Mouse (Mus musculus) neural tube, embryonic 11.5 days (tissue): ENCODE results near the gene Ttc17. TPM values are rescaled to one million over a fixed set of nuclear protein-coding genes. Genes with fewer than 3 reads are reported as not detected.

Experiments
- ATAC-seq: fragments of 200-750 bp; cut with Nextera tagmentation; 2 replicates; pipeline ENCODE4 v1.8.0; 2017; ENCODE audit warnings: moderate number of reproducible peaks, mild to moderate bottlenecking, moderate TSS enrichment, moderate library complexity; ENCODE audit not compliant: insufficient read depth, low FRiP score, low TSS enrichment
- DNase-seq: peaks from one replicate; pipeline ENCODE4 v3.0.0-alpha.2; 2015; ENCODE audit warnings: low spot score
- H3K27ac ChIP-seq: fragments of 300-500 bp; sonication (generic); 2 replicates; pipeline ENCODE4 v1.5.1; 2014; ENCODE audit warnings: low read depth, mild to moderate bottlenecking, low read length
- H3K27me3 ChIP-seq: fragments of 300-500 bp; sonication (generic); 2 replicates; pipeline ENCODE4 v1.6.1; 2014; ENCODE audit warnings: mild to moderate bottlenecking, low read length, mixed read lengths; ENCODE audit not compliant: control insufficient read depth, insufficient read depth
- H3K36me3 ChIP-seq: fragments of 300-500 bp; sonication (generic); 2 replicates; pipeline ENCODE4 v1.6.1; 2014; ENCODE audit warnings: mild to moderate bottlenecking, low read length, moderate library complexity, mixed read lengths; ENCODE audit not compliant: control insufficient read depth, insufficient read depth
- H3K4me1 ChIP-seq: fragments of 300-500 bp; sonication (generic); 2 replicates; pipeline ENCODE4 v1.6.1; 2014; ENCODE audit warnings: low read length, mixed read lengths; ENCODE audit not compliant: control insufficient read depth, insufficient read depth
- H3K4me2 ChIP-seq: fragments of 300-500 bp; sonication (generic); 2 replicates; pipeline ENCODE4 v1.6.1; 2014; ENCODE audit warnings: low read depth, mild to moderate bottlenecking, moderate library complexity
- H3K4me3 ChIP-seq: fragments of 300-500 bp; sonication (generic); 2 replicates; pipeline ENCODE4 v1.5.1; 2014; ENCODE audit warnings: low read depth, low read length
- H3K9ac ChIP-seq: fragments of 300-500 bp; sonication (generic); 2 replicates; pipeline ENCODE4 v1.6.1; 2014; ENCODE audit warnings: mild to moderate bottlenecking, low read length
- H3K9me3 ChIP-seq: fragments of 300-500 bp; sonication (generic); 2 replicates; pipeline ENCODE4 v1.6.1; 2016; ENCODE audit warnings: low read length; ENCODE audit not compliant: control insufficient read depth
- WGBS: fragments of 180-500 bp; shearing (Covaris S2); extraction: QIAGEN DNeasy Blood & Tissue Kit; methylation state at CpG from one replicate; pipeline ENCODE4 v1.1.7; 2014; 5-methylcytosine and 5-hydroxymethylcytosine counted together
- polyA plus RNA-seq: library from polyadenylated mRNA; unstranded; fragments of >200 nt; fragmentation: Nextera tagmentation; extraction: Ambion mirVana; gene quantifications from 2 replicates; pipeline ENCODE4 v1.2.1, GENCODE M21; 2014

The Ttc17 gene
- polyA plus RNA-seq, 1 experiment from 2014 or later, result 13.7 TPM

DNA sequence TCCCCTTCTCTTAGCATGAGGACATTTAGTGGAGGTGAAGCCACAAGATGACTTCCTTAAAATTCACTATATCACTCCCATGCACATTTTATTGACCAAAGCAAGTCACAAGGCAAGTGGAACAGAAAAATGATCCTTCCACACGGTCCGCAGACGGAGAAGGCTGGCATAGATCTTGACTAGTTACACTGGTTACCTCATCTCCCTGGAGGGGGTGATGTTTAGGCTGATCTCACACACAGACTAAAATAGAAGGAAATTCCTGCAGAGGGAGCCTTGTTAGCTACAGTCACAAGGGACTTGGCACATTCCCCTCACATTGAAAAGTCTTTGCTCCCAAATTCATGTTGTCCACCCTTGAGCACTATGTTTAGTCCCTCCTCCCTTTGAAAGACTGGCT, 130.8 kb downstream of the Ttc17 start:
- Histone ChIP-seq H3K27me3 (peaks cover 10% of the 10 kb centered on the region; the same call in 1 of the 2 replicates), H3K9ac (no peak overlapping the region), H3K4me2 (no peak overlapping the region), H3K27ac (no peak overlapping the region), H3K9me3 (no peaks in the 10 kb centered on the region), H3K4me3 (no peak overlapping the region), H3K36me3 (no peaks in the 10 kb centered on the region), H3K4me1 (no peaks in the 10 kb centered on the region; the same call in 1 of the 2 replicates)
- DNase-seq (no peak), ATAC-seq (no peak)
- 89% methylated on average over 3 of the region's 3 CpGs for WGBS

DNA sequence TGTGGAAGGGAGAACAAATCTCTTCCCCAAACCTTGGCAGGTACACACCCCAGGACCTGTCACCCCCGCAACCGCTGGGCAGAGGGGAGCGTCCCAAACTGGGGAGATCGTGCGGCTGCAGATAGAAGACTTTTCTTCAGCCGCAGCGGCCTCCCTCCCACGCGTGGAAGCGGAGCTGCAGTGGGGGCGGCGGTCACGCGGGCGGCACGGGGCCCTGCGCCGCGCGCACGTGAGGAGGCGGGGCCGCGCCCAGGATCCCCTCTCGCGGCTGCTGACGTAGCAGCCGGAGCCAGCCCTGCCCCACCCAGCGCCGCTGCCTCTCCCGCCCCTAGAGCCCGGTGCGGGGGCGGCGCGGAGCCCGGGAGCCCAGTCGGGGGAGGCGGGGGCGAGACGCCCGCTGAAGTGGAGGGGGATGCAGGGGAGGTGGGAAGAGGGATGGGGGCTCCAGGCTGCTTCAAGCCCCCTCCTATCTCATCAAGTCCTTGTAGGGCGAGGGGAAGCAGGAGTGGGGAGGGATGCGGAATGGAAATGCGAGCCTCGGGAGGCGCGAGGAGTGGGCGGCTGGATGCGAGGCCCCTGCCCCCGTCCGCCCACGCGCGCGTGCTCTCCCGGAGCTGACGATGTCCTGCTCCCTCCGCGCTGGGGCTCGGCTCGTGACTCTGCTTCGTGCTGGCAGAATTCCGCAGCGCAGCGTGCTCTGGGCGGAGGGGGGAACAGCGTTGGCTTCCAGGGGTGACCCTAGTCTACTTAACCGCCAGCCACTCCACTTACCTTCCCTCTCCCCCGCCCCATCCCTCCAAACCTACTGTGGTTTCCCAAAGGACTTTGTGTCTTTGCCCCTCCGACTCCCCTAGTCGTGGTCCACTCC, 133.1 kb downstream of the Ttc17 start:
- under 1% methylated on average over 66 of the region's 72 CpGs for WGBS
- H3K27ac ChIP-seq, result no peak overlapping the region
- peak; percentile 79 for ATAC-seq

DNA sequence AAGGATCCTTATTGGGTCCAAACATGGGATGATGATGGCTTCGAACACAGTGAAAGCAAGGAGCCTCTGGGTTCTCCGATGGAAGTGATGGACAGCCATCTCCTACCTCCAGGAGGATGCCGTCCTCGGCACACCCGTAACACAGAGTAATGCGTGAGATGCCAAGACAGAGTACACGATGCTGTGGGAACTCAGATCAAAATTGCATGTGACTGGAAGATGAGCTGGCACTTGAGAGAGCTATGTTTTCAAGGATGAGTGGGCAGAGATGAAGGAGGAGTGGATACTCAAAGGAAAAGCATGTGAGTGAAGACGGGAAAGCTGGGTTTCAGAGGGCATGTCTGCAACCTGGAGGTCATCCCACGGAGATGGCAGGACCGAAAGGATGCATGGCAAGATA, 135.3 kb downstream of the Ttc17 start:
- no peak overlapping the region for H3K27ac ChIP-seq
- H3K4me2 ChIP-seq, result no peak overlapping the region
- H3K9ac ChIP-seq, result no peak overlapping the region
- no peaks in the 10 kb centered on the region; the same call in 1 of the 2 replicates for H3K4me1 ChIP-seq
- no peaks in the 10 kb centered on the region for H3K9me3 ChIP-seq
- WGBS, result 94% methylated on average over 10 of the region's 10 CpGs
- no peak overlapping the region for H3K4me3 ChIP-seq
- peaks cover 10% of the 10 kb centered on the region; the same call in 1 of the 2 replicates for H3K27me3 ChIP-seq
- ATAC-seq (no peak), DNase-seq (no peak)
- no peaks in the 10 kb centered on the region for H3K36me3 ChIP-seq

More for the DNA sequence above, 133.1 kb downstream of the Ttc17 start:
- peak overlapping the region; percentile 98 for H3K4me2 ChIP-seq
- H3K27me3 ChIP-seq, result peaks cover 10% of the 10 kb centered on the region; the same call in 1 of the 2 replicates
- H3K9ac ChIP-seq, result peak overlapping the region; percentile 76
- H3K9me3 ChIP-seq, result no peaks in the 10 kb centered on the region
- DNase-seq, result peak; percentile 79
- H3K4me3 ChIP-seq, result peak overlapping the region; percentile 55
- no peaks in the 10 kb centered on the region for H3K36me3 ChIP-seq
- no peaks in the 10 kb centered on the region; the same call in 1 of the 2 replicates for H3K4me1 ChIP-seq

GRCm38 (mm10) chr2:94268835-94269234, 137.7 kb downstream of the Ttc17 start:
- 89% methylated on average over 8 of the region's 8 CpGs for WGBS
- no peak overlapping the region for H3K4me3 ChIP-seq
- H3K4me1 ChIP-seq, result peaks cover 12% of the 10 kb centered on the region
- peaks cover 1% of the 10 kb centered on the region; the same call in 1 of the 2 replicates for H3K27me3 ChIP-seq
- no peak overlapping the region for H3K9ac ChIP-seq
- no peak for DNase-seq
- ATAC-seq, result no peak
- H3K36me3 ChIP-seq, result no peaks in the 10 kb centered on the region
- no peak overlapping the region for H3K4me2 ChIP-seq
- no peak overlapping the region for H3K27ac ChIP-seq
- no peaks in the 10 kb centered on the region for H3K9me3 ChIP-seq

GRCm38 (mm10) chr2:94267213-94267850, 139.2 kb downstream of the Ttc17 start:
- H3K27ac ChIP-seq, result no peak overlapping the region
- DNase-seq (no peak), ATAC-seq (no peak)
- H3K36me3 ChIP-seq, result no peaks in the 10 kb centered on the region
- peaks cover 20% of the 10 kb centered on the region for H3K4me1 ChIP-seq
- H3K27me3 ChIP-seq, result no peaks in the 10 kb centered on the region
- H3K4me3 ChIP-seq, result no peak overlapping the region
- H3K9ac ChIP-seq, result no peak overlapping the region
- WGBS, result 40% methylated on average over 4 of the region's 4 CpGs
- no peak overlapping the region for H3K4me2 ChIP-seq
- H3K9me3 ChIP-seq, result no peaks in the 10 kb centered on the region

GRCm38 (mm10) chr2:94266381-94267160, 139.9 kb downstream of the Ttc17 start:
- 31% methylated on average over 7 of the region's 7 CpGs for WGBS
- no peak for DNase-seq
- Histone ChIP-seq H3K36me3 (no peaks in the 10 kb centered on the region), H3K4me3 (no peak overlapping the region), H3K4me2 (no peak overlapping the region), H3K9ac (no peak overlapping the region), H3K9me3 (no peaks in the 10 kb centered on the region), H3K27me3 (no peaks in the 10 kb centered on the region), H3K4me1 (peaks cover 20% of the 10 kb centered on the region), H3K27ac (no peak overlapping the region)
- ATAC-seq, result no peak

GRCm38 (mm10) chr2:94265221-94266191, 141.0 kb downstream of the Ttc17 start:
- ATAC-seq (peak; percentile 72), DNase-seq (peak; percentile 52)
- peak overlapping the region; percentile 35; the same call in 1 of the 2 replicates for H3K27ac ChIP-seq
- H3K4me2 ChIP-seq, result peak overlapping the region; percentile 59
- H3K27me3 ChIP-seq, result no peaks in the 10 kb centered on the region
- H3K9me3 ChIP-seq, result no peaks in the 10 kb centered on the region
- peak overlapping the region; percentile 29; the same call in 1 of the 2 replicates for H3K4me3 ChIP-seq
- H3K36me3 ChIP-seq, result no peaks in the 10 kb centered on the region
- H3K9ac ChIP-seq, result peak overlapping the region; percentile 23; the same call in 1 of the 2 replicates
- 7% methylated on average over 16 of the region's 16 CpGs for WGBS
- peaks cover 20% of the 10 kb centered on the region for H3K4me1 ChIP-seq
